Mouse (Mus musculus): ENCODE results near the gene Dagla.

- TF ChIP-seq CTCF (IDR thresholded peaks at IDR 0.05) (no peak), POLR2A (IDR thresholded peaks at IDR 0.05; ENCODE audit: insufficient read depth, low read depth, low read length) (no peak)
Observed at GRCm38 (mm10) chr19:10308990-10309389, 4.3 kb upstream of the Dagla start.

All from heart, adult 2 months (tissue).